Mouse (Mus musculus) forebrain, embryonic 16.5 days (tissue): ENCODE results near the gene Spin1. TPM values are rescaled to one million over a fixed set of nuclear protein-coding genes. Genes with fewer than 3 reads are reported as not detected.
A peak's percentile ranks its signal among the peaks of the same experiment; 100 is the strongest.

ENCODE experiments used
- ATAC-seq: fragments of 200-750 bp; cut with Nextera tagmentation; 2 replicates; pipeline ENCODE4 v1.8.0; 2017; ENCODE audit warnings: mild to moderate bottlenecking, moderate library complexity
- H3K27ac ChIP-seq: fragments of 300-500 bp; sonication (generic); 2 replicates; pipeline ENCODE4 v1.5.1; 2014; ENCODE audit warnings: low read length, control low read depth
- H3K27me3 ChIP-seq: fragments of 300-500 bp; sonication (generic); replicated peaks from 2 replicates; pipeline ENCODE4 v1.6.1; 2014; ENCODE audit warnings: low read length; ENCODE audit not compliant: control insufficient read depth, insufficient read depth
- H3K36me3 ChIP-seq: fragments of 300-500 bp; sonication (generic); 2 replicates; pipeline ENCODE4 v1.6.1; 2014; ENCODE audit not compliant: control insufficient read depth, insufficient read depth
- H3K4me1 ChIP-seq: fragments of 300-500 bp; sonication (generic); replicated peaks from 2 replicates; pipeline ENCODE4 v1.6.1; 2014; ENCODE audit warnings: low read length; ENCODE audit not compliant: control insufficient read depth, insufficient read depth
- H3K4me2 ChIP-seq: fragments of 300-500 bp; sonication (generic); 2 replicates; pipeline ENCODE4 v1.6.1; 2014; ENCODE audit warnings: mild to moderate bottlenecking, low read length, control low read depth
- H3K4me3 ChIP-seq: fragments of 300-500 bp; sonication (generic); replicated peaks from 2 replicates; pipeline ENCODE4 v1.5.1; 2014; ENCODE audit warnings: mild to moderate bottlenecking, low read length, control low read depth
- H3K9ac ChIP-seq: fragments of 300-500 bp; sonication (generic); replicated peaks from 2 replicates; pipeline ENCODE4 v1.6.1; 2014; ENCODE audit warnings: low read depth, low read length, control low read depth
- H3K9me3 ChIP-seq: fragments of 300-500 bp; sonication (generic); 2 replicates; pipeline ENCODE4 v1.6.1; 2016; ENCODE audit warnings: low read length; ENCODE audit not compliant: control insufficient read depth
- WGBS: fragments of 180-500 bp; shearing (Covaris S2); extraction: QIAGEN DNeasy Blood & Tissue Kit; methylation state at CpG from one replicate; pipeline ENCODE4 v1.1.7; 2014; 5-methylcytosine and 5-hydroxymethylcytosine counted together
- polyA plus RNA-seq: library from polyadenylated mRNA; unstranded; fragments of >200 nt; fragmentation: Nextera tagmentation; extraction: Ambion mirVana; gene quantifications from 2 replicates; pipeline ENCODE4 v1.2.1, GENCODE M21; 2015

Gene Spin1
- polyA plus RNA-seq, 1 experiment from 2014 or later: 192 TPM

DNA sequence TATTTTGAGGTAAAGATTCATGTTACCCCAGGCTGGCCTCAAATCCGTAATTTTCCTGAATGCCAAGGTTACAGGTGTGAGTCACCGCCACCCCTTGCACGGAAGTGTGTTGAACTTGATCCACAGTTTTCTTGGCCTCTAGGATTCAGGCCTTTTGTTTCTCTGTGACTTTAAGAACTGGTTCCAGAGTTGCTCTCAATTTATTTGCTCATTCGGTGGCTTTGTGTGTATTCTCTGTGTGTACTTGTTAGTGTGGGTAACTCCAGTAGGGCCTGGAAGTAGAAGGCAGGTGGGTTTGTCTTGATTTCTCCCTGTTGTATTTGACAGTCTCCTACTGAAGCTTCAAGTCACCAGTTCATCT, 53.0 kb downstream of the Spin1 start:
- no peak overlapping the region for H3K9ac ChIP-seq
- no peak overlapping the region for H3K27ac ChIP-seq
- no peaks in the 10 kb centered on the region for H3K27me3 ChIP-seq
- no peak overlapping the region for H3K4me3 ChIP-seq
- peaks cover 13% of the 10 kb centered on the region for H3K36me3 ChIP-seq
- ATAC-seq: no peak
- no peaks in the 10 kb centered on the region for H3K4me1 ChIP-seq
- H3K9me3 ChIP-seq: no peaks in the 10 kb centered on the region
- 93% methylated on average over 4 of the region's 4 CpGs for WGBS
- H3K4me2 ChIP-seq: no peak overlapping the region

DNA sequence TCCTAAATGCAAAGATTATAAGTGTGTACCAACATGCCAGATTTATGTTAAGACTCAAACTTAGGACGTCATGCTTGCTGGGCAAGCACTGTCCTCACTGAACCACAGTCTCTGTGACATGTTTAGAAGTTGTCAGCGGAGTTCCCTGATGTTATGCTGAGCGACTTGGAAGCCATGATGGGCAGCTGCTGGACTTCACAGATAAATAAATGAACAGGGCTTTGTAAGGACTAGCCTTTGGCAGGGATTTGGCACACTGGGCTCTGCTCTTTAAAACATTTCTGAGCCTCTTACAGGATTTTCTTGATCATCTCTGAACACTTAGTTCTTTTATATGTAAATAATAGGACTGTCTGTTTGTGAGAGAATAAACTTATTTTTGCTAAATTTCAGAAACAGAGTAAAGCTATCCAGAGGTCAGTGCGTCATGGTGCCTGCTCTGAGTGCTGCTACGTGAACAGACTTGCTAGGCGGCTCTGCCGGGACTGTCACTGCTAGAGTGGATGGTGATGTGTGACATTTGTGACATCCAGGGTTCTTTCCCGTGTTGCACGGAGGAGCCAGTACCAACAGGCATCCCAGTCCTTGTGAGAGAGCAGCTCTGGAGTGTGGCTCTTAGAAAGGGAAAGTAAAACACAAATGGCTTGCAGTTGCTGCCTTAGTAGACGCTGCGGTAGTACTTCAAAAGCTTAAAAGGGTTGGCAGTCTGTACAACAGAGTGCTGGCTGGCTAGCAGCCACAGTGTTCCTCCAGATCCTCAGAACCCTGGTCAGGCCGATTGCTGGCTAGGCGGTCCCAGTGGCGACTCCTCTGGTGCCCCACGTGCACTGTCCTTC, 54.7 kb downstream of the Spin1 start:
- H3K4me3 ChIP-seq: no peak overlapping the region
- H3K9me3 ChIP-seq: no peaks in the 10 kb centered on the region
- no peak overlapping the region for H3K9ac ChIP-seq
- no peak overlapping the region for H3K4me2 ChIP-seq
- no peaks in the 10 kb centered on the region for H3K4me1 ChIP-seq
- no peak overlapping the region for H3K27ac ChIP-seq
- WGBS: 84% methylated on average over 15 of the region's 15 CpGs
- ATAC-seq: 0 out of 2 replicates have a peak, but pooled peaks have one; percentile 31
- H3K36me3 ChIP-seq: peaks cover 8% of the 10 kb centered on the region
- no peaks in the 10 kb centered on the region for H3K27me3 ChIP-seq

DNA sequence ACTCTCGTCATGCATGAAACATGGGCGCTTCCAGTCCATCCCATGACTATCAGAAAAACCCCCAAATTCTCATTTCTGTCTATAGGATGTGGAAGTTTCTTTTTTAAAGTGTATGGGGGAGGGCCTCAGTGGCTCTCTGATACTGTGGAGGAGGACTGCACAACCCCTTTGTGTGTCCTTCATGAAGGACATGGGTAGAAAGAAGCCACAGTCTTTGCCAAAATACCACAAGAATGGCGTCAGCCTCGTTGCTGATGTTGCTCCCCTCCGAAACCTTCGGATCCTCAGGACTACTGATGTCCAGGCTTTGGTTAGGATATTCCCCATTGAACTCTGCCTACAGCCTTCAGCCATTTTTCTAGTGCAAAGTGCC, 55.3 kb downstream of the Spin1 start:
- WGBS: 98% methylated on average over 6 of the region's 6 CpGs
- ATAC-seq: no peak
- peaks cover 8% of the 10 kb centered on the region; the same call in 1 of the 2 replicates for H3K36me3 ChIP-seq
- H3K4me3 ChIP-seq: no peak overlapping the region
- no peak overlapping the region for H3K27ac ChIP-seq
- no peaks in the 10 kb centered on the region for H3K9me3 ChIP-seq
- no peaks in the 10 kb centered on the region for H3K4me1 ChIP-seq
- H3K9ac ChIP-seq: no peak overlapping the region
- no peak overlapping the region for H3K4me2 ChIP-seq
- H3K27me3 ChIP-seq: no peaks in the 10 kb centered on the region

- no peak for ATAC-seq
- H3K9ac ChIP-seq: no peak overlapping the region
- H3K9me3 ChIP-seq: no peaks in the 10 kb centered on the region
- no peak overlapping the region for H3K27ac ChIP-seq
- H3K4me2 ChIP-seq: no peak overlapping the region
- H3K36me3 ChIP-seq: peaks cover 8% of the 10 kb centered on the region; the same call in 1 of the 2 replicates
- no peak overlapping the region for H3K4me3 ChIP-seq
- WGBS: 90% methylated on average over 3 of the region's 3 CpGs
- no peaks in the 10 kb centered on the region for H3K27me3 ChIP-seq
- 0 out of 2 replicates have a peak, but pooled peaks cover 3% of the 10 kb centered on the region for H3K4me1 ChIP-seq
Measured at GRCm38 (mm10) chr13:51157291-51157690, 56.6 kb downstream of the Spin1 start.

DNA sequence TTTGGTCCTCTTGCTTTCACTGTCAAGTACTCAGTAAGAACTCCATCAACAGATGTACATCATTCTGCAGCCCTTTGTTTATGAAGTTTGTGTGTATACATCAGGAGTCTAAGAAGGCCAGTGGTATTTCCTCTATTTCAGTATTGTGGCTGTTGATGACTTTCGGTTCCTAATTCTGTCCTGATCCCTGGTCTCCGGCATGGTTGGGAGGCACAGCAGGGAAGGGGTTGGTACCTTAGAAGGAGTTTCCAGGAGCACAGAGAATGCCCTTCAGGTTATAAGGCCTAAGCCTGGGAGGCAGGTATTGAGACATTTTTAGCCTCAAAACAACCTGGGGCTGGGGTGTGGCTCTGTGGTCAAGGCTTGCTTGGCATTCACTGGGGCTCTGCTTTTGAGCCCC, 61.0 kb downstream of the Spin1 start:
- H3K9me3 ChIP-seq: no peaks in the 10 kb centered on the region
- H3K4me3 ChIP-seq: no peak overlapping the region
- H3K27me3 ChIP-seq: no peaks in the 10 kb centered on the region
- WGBS: 89% methylated on average over 2 of the region's 2 CpGs
- no peak overlapping the region for H3K9ac ChIP-seq
- 0 out of 2 replicates have a peak, but pooled peaks cover 3% of the 10 kb centered on the region for H3K4me1 ChIP-seq
- no peak overlapping the region for H3K27ac ChIP-seq
- no peak for ATAC-seq
- H3K36me3 ChIP-seq: no peaks in the 10 kb centered on the region
- no peak overlapping the region for H3K4me2 ChIP-seq

DNA sequence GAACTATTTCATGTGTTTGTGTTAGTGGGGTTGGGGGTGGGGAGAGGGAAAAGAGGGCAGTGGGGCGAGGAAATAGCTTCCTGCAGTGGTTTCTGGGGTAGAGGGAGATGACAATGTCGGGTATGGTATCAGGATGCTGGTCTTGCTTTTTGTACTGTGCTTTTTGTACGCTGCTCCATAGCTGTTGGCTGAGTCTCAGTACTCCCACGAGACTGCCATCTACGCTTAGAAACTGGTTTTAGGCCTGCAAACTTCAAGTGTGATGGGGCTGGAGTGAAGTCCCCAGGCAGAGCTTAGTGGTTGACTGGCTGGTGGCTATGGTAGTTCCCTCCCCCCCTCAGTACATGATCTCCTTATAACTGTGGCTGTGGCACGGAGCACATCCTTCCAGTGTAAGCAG, 61.6 kb downstream of the Spin1 start:
- ATAC-seq: no peak
- H3K4me1 ChIP-seq: 0 out of 2 replicates have a peak, but pooled peaks cover 3% of the 10 kb centered on the region
- no peak overlapping the region for H3K4me2 ChIP-seq
- H3K9me3 ChIP-seq: no peaks in the 10 kb centered on the region
- H3K27me3 ChIP-seq: no peaks in the 10 kb centered on the region
- H3K4me3 ChIP-seq: no peak overlapping the region
- no peaks in the 10 kb centered on the region for H3K36me3 ChIP-seq
- 89% methylated on average over 6 of the region's 6 CpGs for WGBS
- H3K27ac ChIP-seq: no peak overlapping the region
- no peak overlapping the region for H3K9ac ChIP-seq

DNA sequence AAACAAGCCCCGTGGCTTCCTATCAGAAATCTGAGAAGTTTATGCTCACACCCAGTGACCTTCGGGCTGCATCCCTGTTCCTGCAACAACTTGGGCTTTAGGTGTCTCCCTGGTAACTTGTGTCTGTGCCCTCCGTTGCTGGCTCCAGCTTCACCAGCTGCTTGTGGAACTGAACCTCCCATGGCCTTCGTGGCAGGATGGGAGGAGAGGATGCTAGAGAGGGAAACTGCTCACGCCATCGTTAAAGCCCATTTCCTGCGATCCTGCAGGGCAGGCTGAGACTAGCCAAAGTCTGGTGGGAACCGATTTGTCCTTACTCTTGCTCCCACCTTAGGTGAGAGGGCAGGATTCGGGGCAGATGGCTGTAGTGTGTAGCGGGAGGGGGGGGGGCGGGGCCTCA, 66.0 kb downstream of the Spin1 start:
- H3K4me2 ChIP-seq: no peak overlapping the region
- no peak overlapping the region for H3K9ac ChIP-seq
- ATAC-seq: no peak
- peaks cover 14% of the 10 kb centered on the region for H3K4me1 ChIP-seq
- no peak overlapping the region for H3K27ac ChIP-seq
- no peaks in the 10 kb centered on the region for H3K9me3 ChIP-seq
- no peak overlapping the region for H3K4me3 ChIP-seq
- H3K27me3 ChIP-seq: no peaks in the 10 kb centered on the region
- WGBS: 74% methylated on average over 11 of the region's 11 CpGs
- no peaks in the 10 kb centered on the region for H3K36me3 ChIP-seq

DNA sequence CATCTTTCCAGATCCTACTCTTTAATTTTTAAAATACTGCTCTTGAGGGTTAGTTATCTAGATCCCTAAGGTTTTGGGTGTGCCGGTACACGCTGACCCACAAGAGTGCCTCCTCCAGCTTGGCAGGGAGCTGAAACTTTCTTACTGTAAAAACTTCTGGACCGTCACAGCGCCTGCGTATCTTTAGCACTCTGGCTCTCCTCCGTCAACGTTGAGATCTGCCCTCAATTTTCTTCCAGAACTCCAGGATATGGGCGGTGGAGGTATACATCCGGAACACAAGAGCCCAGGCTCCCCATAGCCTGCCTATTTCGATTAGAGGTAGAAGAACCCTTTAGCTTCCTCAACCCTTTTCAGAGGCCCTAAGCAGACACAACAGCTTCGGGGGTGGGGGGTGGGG, 69.5 kb downstream of the Spin1 start:
- H3K4me1 ChIP-seq: peaks cover 12% of the 10 kb centered on the region
- no peak for ATAC-seq
- 42% methylated on average over 11 of the region's 11 CpGs for WGBS

GRCm38 (mm10) chr13:51170691-51171680, 70.3 kb downstream of the Spin1 start, which contains the start of gene Nxnl2:
Gene Nxnl2 (plus strand): TSS chr13:51171022.
- peak within 1 kb of the TSS; percentile 51 for H3K4me3 ChIP-seq
- peak; percentile 71 for ATAC-seq
- peaks cover 12% of the 10 kb centered on the region for H3K4me1 ChIP-seq
- H3K27me3 ChIP-seq: peaks cover 3% of the 10 kb centered on the region; the same call in 1 of the 2 replicates
- peak within 1 kb of the TSS; percentile 47 for H3K9ac ChIP-seq
- H3K9me3 ChIP-seq: no peaks in the 10 kb centered on the region
- no peak within 1 kb of the TSS for H3K27ac ChIP-seq
- peak within 1 kb of the TSS; percentile 95 for H3K4me2 ChIP-seq
- under 1% methylated on average over 64 of the region's 64 CpGs for WGBS
- no peaks in the 10 kb centered on the region for H3K36me3 ChIP-seq

More for the DNA sequence above, 69.5 kb downstream of the Spin1 start:
- H3K4me3 ChIP-seq: no peak overlapping the region
- H3K27me3 ChIP-seq: peaks cover 3% of the 10 kb centered on the region; the same call in 1 of the 2 replicates
- no peaks in the 10 kb centered on the region for H3K9me3 ChIP-seq
- H3K27ac ChIP-seq: no peak overlapping the region
- H3K36me3 ChIP-seq: no peaks in the 10 kb centered on the region
- H3K9ac ChIP-seq: no peak overlapping the region
- peak overlapping the region; percentile 95; the same call in 1 of the 2 replicates for H3K4me2 ChIP-seq
